19 mouse cellular contexts compared by ENCODE assay signal in genomic region chr8:26834604-26835003, GRCm38 (mm10).
A peak's percentile ranks its signal among the peaks of the same experiment; 100 is the strongest.
DNase-seq lines count a peak whose midpoint lies in the region; ATAC-seq and TF ChIP-seq lines count a peak whose summit lies in the region.
"Had no signal": no experiment of that assay in that cellular context is flagged by ENCODE, and none has a peak within 500 bp of the region (broad histone marks: within the 10 kb centered on the region; RNA-seq: fewer than 3 reads in every experiment).

No protein-coding gene starts in this region.

- DNase-seq in forebrain, postnatal 0 days, result peak; percentile 62
- no peak for DNase-seq in hindbrain, embryonic 10.5 days (ENCODE audit: low spot score)
- DNase-seq in embryonic facial prominence, embryonic 10.5 days (ENCODE audit: low spot score), result no peak
- DNase-seq in limb, embryonic 10.5 days (ENCODE audit: low spot score), result no peak
- no peak for DNase-seq in spleen, postnatal 4 days (ENCODE audit: low spot score in 2 of 2)
- DNase-seq: adrenal gland, adult 2 months; adrenal gland, postnatal 10 days; adrenal gland, postnatal 25 days; cerebellum, adult 11 months; cerebellum, adult 18-20 months; cerebellum, adult 8-10 months; cerebellum, adult 9-11 months; cerebellum, postnatal 14 days; cerebellum, postnatal 36 days had no signal

- H3K36me3 ChIP-seq in forebrain, postnatal 0 days (ENCODE audit: insufficient read depth), result no peaks in the 10 kb centered on the region
- no peaks in the 10 kb centered on the region for H3K36me3 ChIP-seq in forebrain, embryonic 12.5 days (replicated peaks)
- no peaks in the 10 kb centered on the region for H3K36me3 ChIP-seq in hindbrain, embryonic 10.5 days
- no peaks in the 10 kb centered on the region for H3K36me3 ChIP-seq in hindbrain, embryonic 12.5 days
- no peaks in the 10 kb centered on the region for H3K36me3 ChIP-seq in embryonic facial prominence, embryonic 10.5 days (replicated peaks)
- no peaks in the 10 kb centered on the region for H3K36me3 ChIP-seq in limb, embryonic 10.5 days
- H3K36me3 ChIP-seq: embryonic facial prominence, embryonic 12.5 days; forebrain, embryonic 15.5 days had no signal

- H3K4me1 ChIP-seq in forebrain, postnatal 0 days (ENCODE audit: insufficient read depth), result 0 out of 2 replicates have a peak, but pooled peaks cover 2% of the 10 kb centered on the region
- peaks cover 13% of the 10 kb centered on the region for H3K4me1 ChIP-seq in forebrain, embryonic 12.5 days
- H3K4me1 ChIP-seq in hindbrain, embryonic 10.5 days (replicated peaks), result peaks cover 36% of the 10 kb centered on the region
- H3K4me1 ChIP-seq in hindbrain, embryonic 12.5 days, result peaks cover 17% of the 10 kb centered on the region
- H3K4me1 ChIP-seq in embryonic facial prominence, embryonic 10.5 days, result peaks cover 49% of the 10 kb centered on the region
- peaks cover 82% of the 10 kb centered on the region for H3K4me1 ChIP-seq in limb, embryonic 10.5 days

- no peaks in the 10 kb centered on the region for H3K9me3 ChIP-seq in forebrain, postnatal 0 days (ENCODE audit: low read length)
- no peaks in the 10 kb centered on the region for H3K9me3 ChIP-seq in forebrain, embryonic 12.5 days
- H3K9me3 ChIP-seq in hindbrain, embryonic 10.5 days, result no peaks in the 10 kb centered on the region
- H3K9me3 ChIP-seq in hindbrain, embryonic 12.5 days (replicated peaks), result no peaks in the 10 kb centered on the region
- H3K9me3 ChIP-seq in embryonic facial prominence, embryonic 10.5 days, result no peaks in the 10 kb centered on the region
- H3K9me3 ChIP-seq in limb, embryonic 10.5 days (replicated peaks), result no peaks in the 10 kb centered on the region
- H3K9me3 ChIP-seq: embryonic facial prominence, embryonic 12.5 days; forebrain, embryonic 13.5 days; forebrain, embryonic 15.5 days had no signal

- ATAC-seq in forebrain, postnatal 0 days, result peak; percentile 73
- ATAC-seq in forebrain, embryonic 12.5 days (ENCODE audit: low FRiP score), result no peak
- no peak for ATAC-seq in hindbrain, embryonic 12.5 days (ENCODE audit: low FRiP score)
- ATAC-seq: forebrain, embryonic 13.5 days; forebrain, embryonic 15.5 days had no signal

- 58% methylated on average over 13 of the region's 13 CpGs for WGBS in forebrain, postnatal 0 days
- 84% methylated on average over 13 of the region's 13 CpGs for WGBS in forebrain, embryonic 12.5 days
- WGBS in hindbrain, embryonic 10.5 days, result 82% methylated on average over 13 of the region's 13 CpGs
- 69% methylated on average over 13 of the region's 13 CpGs for WGBS in hindbrain, embryonic 12.5 days
- 84% methylated on average over 13 of the region's 13 CpGs for WGBS in embryonic facial prominence, embryonic 10.5 days
- 58% methylated on average over 13 of the region's 13 CpGs for WGBS in limb, embryonic 10.5 days

- no peaks in the 10 kb centered on the region; the same call in 1 of the 2 replicates for H3K27me3 ChIP-seq in forebrain, postnatal 0 days (ENCODE audit: insufficient read depth, low read length)
- peaks cover 17% of the 10 kb centered on the region; the same call in 1 of the 2 replicates for H3K27me3 ChIP-seq in forebrain, embryonic 12.5 days
- peaks cover 23% of the 10 kb centered on the region for H3K27me3 ChIP-seq in hindbrain, embryonic 10.5 days (ENCODE audit: insufficient read depth, poor library complexity, severe bottlenecking)
- peaks cover 12% of the 10 kb centered on the region for H3K27me3 ChIP-seq in hindbrain, embryonic 12.5 days
- peaks cover 31% of the 10 kb centered on the region for H3K27me3 ChIP-seq in embryonic facial prominence, embryonic 10.5 days (replicated peaks; ENCODE audit: low read depth, poor library complexity, severe bottlenecking)
- peaks cover 64% of the 10 kb centered on the region for H3K27me3 ChIP-seq in limb, embryonic 10.5 days (ENCODE audit: low read depth, poor library complexity, severe bottlenecking)
- H3K27me3 ChIP-seq: forebrain, embryonic 15.5 days had no signal

- no peak for TF ChIP-seq CTCF in forebrain, postnatal 0 days (IDR thresholded peaks at IDR 0.05; ENCODE audit: low read depth)

- no peak overlapping the region for H3K27ac ChIP-seq in forebrain, postnatal 0 days (ENCODE audit: low read depth, low read length)
- no peak overlapping the region for H3K27ac ChIP-seq in forebrain, embryonic 12.5 days
- peak overlapping the region; percentile 66; the same call in 1 of the 2 replicates for H3K27ac ChIP-seq in hindbrain, embryonic 10.5 days
- H3K27ac ChIP-seq in hindbrain, embryonic 12.5 days, result no peak overlapping the region
- peak overlapping the region; percentile 66 for H3K27ac ChIP-seq in embryonic facial prominence, embryonic 10.5 days (replicated peaks)
- H3K27ac ChIP-seq in limb, embryonic 10.5 days, result peak overlapping the region; percentile 64; the same call in 1 of the 2 replicates
- H3K27ac ChIP-seq: embryonic facial prominence, embryonic 12.5 days; forebrain, embryonic 13.5 days; forebrain, embryonic 15.5 days had no signal

- H3K4me2 ChIP-seq in forebrain, postnatal 0 days (ENCODE audit: low read depth), result no peak overlapping the region
- H3K4me2 ChIP-seq in forebrain, embryonic 12.5 days, result no peak overlapping the region
- H3K4me2 ChIP-seq in hindbrain, embryonic 12.5 days (replicated peaks), result no peak overlapping the region
- H3K4me2 ChIP-seq: embryonic facial prominence, embryonic 12.5 days; forebrain, embryonic 13.5 days; forebrain, embryonic 15.5 days had no signal

- H3K4me3 ChIP-seq in forebrain, postnatal 0 days (ENCODE audit: low read depth, low read length), result no peak overlapping the region
- no peak overlapping the region for H3K4me3 ChIP-seq in forebrain, embryonic 12.5 days (replicated peaks)
- H3K4me3 ChIP-seq in hindbrain, embryonic 10.5 days, result no peak overlapping the region
- no peak overlapping the region for H3K4me3 ChIP-seq in hindbrain, embryonic 12.5 days
- no peak overlapping the region for H3K4me3 ChIP-seq in embryonic facial prominence, embryonic 10.5 days
- 0 out of 2 replicates have a peak overlapping the region, but pooled peaks have one; percentile 13 for H3K4me3 ChIP-seq in limb, embryonic 10.5 days
- H3K4me3 ChIP-seq: embryonic facial prominence, embryonic 12.5 days; forebrain, embryonic 13.5 days; forebrain, embryonic 15.5 days had no signal

- no peak overlapping the region for H3K9ac ChIP-seq in forebrain, postnatal 0 days
- no peak overlapping the region for H3K9ac ChIP-seq in forebrain, embryonic 12.5 days
- no peak overlapping the region for H3K9ac ChIP-seq in hindbrain, embryonic 12.5 days
- H3K9ac ChIP-seq: embryonic facial prominence, embryonic 12.5 days; forebrain, embryonic 13.5 days; forebrain, embryonic 15.5 days had no signal

Comparison
In these comparisons a context has a peak if more than half of its experiments do, and no peak if none do; other contexts are left out.
1. H3K27ac ChIP-seq: peak in hindbrain, embryonic 10.5 days (single experiment), embryonic facial prominence, embryonic 10.5 days (single experiment) and limb, embryonic 10.5 days (single experiment); none in forebrain, postnatal 0 days (single experiment), forebrain, embryonic 12.5 days (single experiment) and hindbrain, embryonic 12.5 days (single experiment).